Mouse (Mus musculus): ENCODE results near the gene H2al1g. TPM values are rescaled to one million over a fixed set of nuclear protein-coding genes. Genes with fewer than 3 reads are reported as not detected.
"Not testable (repeated sequence)": the region's sequence is repeated elsewhere in the genome, so short reads cannot be mapped to it uniquely, and the experiment has no call there.

H2al1g gene
- total and polyA plus RNA-seq, 3 experiments = not detected

GRCm38 (mm10) chrX:11298957-11299356 is 19.1 kb upstream of the H2al1g start, which contains the start of gene H2al1a:
Gene H2al1a, plus strand, starts transcription at chrX:11299257.
- H3K4me3 ChIP-seq (ENCODE audit: control insufficient read depth in 1 of 2, insufficient read depth in 1 of 2, low read depth in 2 of 2, low read length in 2 of 2); H3K36me3 ChIP-seq (ENCODE audit: control insufficient read depth in 1 of 2, insufficient read depth in 2 of 2, low read length in 2 of 2); H3K9ac ChIP-seq (ENCODE audit: control insufficient read depth, low read depth, low read length, poor library complexity, severe bottlenecking); H3K79me2 ChIP-seq (ENCODE audit: control insufficient read depth, insufficient read depth, low read length, poor library complexity); DNase-seq (ENCODE audit: low read depth, low spot score); H3K27me3 ChIP-seq (ENCODE audit: control insufficient read depth in 1 of 2, insufficient read depth in 2 of 2, low read length in 2 of 2); H3K9me3 ChIP-seq (replicated peaks; ENCODE audit: insufficient read depth, low read length); H3K27ac ChIP-seq (ENCODE audit: control insufficient read depth, low read depth, low read length); H3K4me1 ChIP-seq (ENCODE audit: control insufficient read depth in 1 of 2, insufficient read depth in 2 of 2, low read length in 2 of 2): not testable (repeated sequence)

- H3K36me3 ChIP-seq (ENCODE audit: control insufficient read depth in 1 of 2, insufficient read depth in 2 of 2, low read length in 2 of 2); H3K27me3 ChIP-seq (ENCODE audit: control insufficient read depth in 1 of 2, insufficient read depth in 2 of 2, low read length in 2 of 2); H3K4me1 ChIP-seq (ENCODE audit: control insufficient read depth in 1 of 2, insufficient read depth in 2 of 2, low read length in 2 of 2); H3K4me3 ChIP-seq (ENCODE audit: control insufficient read depth in 1 of 2, insufficient read depth in 1 of 2, low read depth in 2 of 2, low read length in 2 of 2); DNase-seq (ENCODE audit: low read depth, low spot score); H3K27ac ChIP-seq (ENCODE audit: control insufficient read depth, low read depth, low read length); H3K79me2 ChIP-seq (ENCODE audit: control insufficient read depth, insufficient read depth, low read length, poor library complexity); H3K9ac ChIP-seq (ENCODE audit: control insufficient read depth, low read depth, low read length, poor library complexity, severe bottlenecking); H3K9me3 ChIP-seq (replicated peaks; ENCODE audit: insufficient read depth, low read length): not testable (repeated sequence)
Observed at GRCm38 (mm10) chrX:11302132-11302531, 15.9 kb upstream of the H2al1g start, which contains the start of gene H2al1b. Gene H2al1b, plus strand, starts transcription at chrX:11302432.

- not testable (repeated sequence) for H3K4me3 ChIP-seq (ENCODE audit: control insufficient read depth in 1 of 2, insufficient read depth in 1 of 2, low read depth in 2 of 2, low read length in 2 of 2); H3K36me3 ChIP-seq (ENCODE audit: control insufficient read depth in 1 of 2, insufficient read depth in 2 of 2, low read length in 2 of 2); H3K9me3 ChIP-seq (replicated peaks; ENCODE audit: insufficient read depth, low read length); H3K9ac ChIP-seq (ENCODE audit: control insufficient read depth, low read depth, low read length, poor library complexity, severe bottlenecking); H3K27ac ChIP-seq (ENCODE audit: control insufficient read depth, low read depth, low read length); H3K4me1 ChIP-seq (ENCODE audit: control insufficient read depth in 1 of 2, insufficient read depth in 2 of 2, low read length in 2 of 2); H3K27me3 ChIP-seq (ENCODE audit: control insufficient read depth in 1 of 2, insufficient read depth in 2 of 2, low read length in 2 of 2); DNase-seq (ENCODE audit: low read depth, low spot score); H3K79me2 ChIP-seq (ENCODE audit: control insufficient read depth, insufficient read depth, low read length, poor library complexity)
Observed at GRCm38 (mm10) chrX:11305355-11305754, 12.7 kb upstream of the H2al1g start, which contains the start of gene H2al1c. Gene H2al1c, plus strand, starts transcription at chrX:11305655.

GRCm38 (mm10) chrX:11308524-11308923 is 9.5 kb upstream of the H2al1g start, which contains the start of gene H2al1d:
Gene H2al1d, plus strand, starts transcription at chrX:11308824.
- not testable (repeated sequence) for H3K9me3 ChIP-seq (replicated peaks; ENCODE audit: insufficient read depth, low read length); H3K27me3 ChIP-seq (ENCODE audit: control insufficient read depth in 1 of 2, insufficient read depth in 2 of 2, low read length in 2 of 2); H3K27ac ChIP-seq (ENCODE audit: control insufficient read depth, low read depth, low read length); H3K9ac ChIP-seq (ENCODE audit: control insufficient read depth, low read depth, low read length, poor library complexity, severe bottlenecking); H3K4me3 ChIP-seq (ENCODE audit: control insufficient read depth in 1 of 2, insufficient read depth in 1 of 2, low read depth in 2 of 2, low read length in 2 of 2); H3K4me1 ChIP-seq (ENCODE audit: control insufficient read depth in 1 of 2, insufficient read depth in 2 of 2, low read length in 2 of 2); H3K79me2 ChIP-seq (ENCODE audit: control insufficient read depth, insufficient read depth, low read length, poor library complexity); H3K36me3 ChIP-seq (ENCODE audit: control insufficient read depth in 1 of 2, insufficient read depth in 2 of 2, low read length in 2 of 2); DNase-seq (ENCODE audit: low read depth, low spot score)

- H3K9me3 ChIP-seq (replicated peaks; ENCODE audit: insufficient read depth, low read length) = not testable (repeated sequence)
Observed at GRCm38 (mm10) chrX:11311634-11312033, 6.4 kb upstream of the H2al1g start, which contains the start of gene H2al1e. Gene H2al1e, plus strand, starts transcription at chrX:11311934.

GRCm38 (mm10) chrX:11314858-11315257 is 3.2 kb upstream of the H2al1g start, which contains the start of gene H2al1f:
Gene H2al1f, plus strand, starts transcription at chrX:11315158.
- H3K4me1 ChIP-seq (ENCODE audit: control insufficient read depth in 1 of 2, insufficient read depth in 2 of 2, low read length in 2 of 2); H3K9me3 ChIP-seq (replicated peaks; ENCODE audit: insufficient read depth, low read length); H3K36me3 ChIP-seq (ENCODE audit: control insufficient read depth in 1 of 2, insufficient read depth in 2 of 2, low read length in 2 of 2); H3K79me2 ChIP-seq (ENCODE audit: control insufficient read depth, insufficient read depth, low read length, poor library complexity); H3K27ac ChIP-seq (ENCODE audit: control insufficient read depth, low read depth, low read length); H3K9ac ChIP-seq (ENCODE audit: control insufficient read depth, low read depth, low read length, poor library complexity, severe bottlenecking); H3K4me3 ChIP-seq (ENCODE audit: control insufficient read depth in 1 of 2, insufficient read depth in 1 of 2, low read depth in 2 of 2, low read length in 2 of 2); DNase-seq (ENCODE audit: low read depth, low spot score); H3K27me3 ChIP-seq (ENCODE audit: control insufficient read depth in 1 of 2, insufficient read depth in 2 of 2, low read length in 2 of 2): not testable (repeated sequence)

More at GRCm38 (mm10) chrX:11311634-11312033, 6.4 kb upstream of the H2al1g start, which contains the start of gene H2al1e:
- not testable (repeated sequence) for H3K27me3 ChIP-seq (ENCODE audit: control insufficient read depth in 1 of 2, insufficient read depth in 2 of 2, low read length in 2 of 2); DNase-seq (ENCODE audit: low read depth, low spot score); H3K4me1 ChIP-seq (ENCODE audit: control insufficient read depth in 1 of 2, insufficient read depth in 2 of 2, low read length in 2 of 2); H3K9ac ChIP-seq (ENCODE audit: control insufficient read depth, low read depth, low read length, poor library complexity, severe bottlenecking); H3K4me3 ChIP-seq (ENCODE audit: control insufficient read depth in 1 of 2, insufficient read depth in 1 of 2, low read depth in 2 of 2, low read length in 2 of 2); H3K79me2 ChIP-seq (ENCODE audit: control insufficient read depth, insufficient read depth, low read length, poor library complexity); H3K36me3 ChIP-seq (ENCODE audit: control insufficient read depth in 1 of 2, insufficient read depth in 2 of 2, low read length in 2 of 2); H3K27ac ChIP-seq (ENCODE audit: control insufficient read depth, low read depth, low read length)

- not testable (repeated sequence) for H3K79me2 ChIP-seq (ENCODE audit: control insufficient read depth, insufficient read depth, low read length, poor library complexity); H3K9ac ChIP-seq (ENCODE audit: control insufficient read depth, low read depth, low read length, poor library complexity, severe bottlenecking); DNase-seq (ENCODE audit: low read depth, low spot score); H3K9me3 ChIP-seq (replicated peaks; ENCODE audit: insufficient read depth, low read length); H3K27ac ChIP-seq (ENCODE audit: control insufficient read depth, low read depth, low read length); H3K27me3 ChIP-seq (ENCODE audit: control insufficient read depth in 1 of 2, insufficient read depth in 2 of 2, low read length in 2 of 2); H3K36me3 ChIP-seq (ENCODE audit: control insufficient read depth in 1 of 2, insufficient read depth in 2 of 2, low read length in 2 of 2); H3K4me1 ChIP-seq (ENCODE audit: control insufficient read depth in 1 of 2, insufficient read depth in 2 of 2, low read length in 2 of 2); H3K4me3 ChIP-seq (ENCODE audit: control insufficient read depth in 1 of 2, insufficient read depth in 1 of 2, low read depth in 2 of 2, low read length in 2 of 2)
Observed at GRCm38 (mm10) chrX:11321192-11321591, 3.1 kb downstream of the H2al1g start, which contains the start of gene H2al1h. Gene H2al1h, plus strand, starts transcription at chrX:11321492.

Measured in MEL (cell line).